Mouse (Mus musculus) small intestine, adult 2 months (tissue): ENCODE results near the gene Slc5a2. TPM values are rescaled to one million over a fixed set of nuclear protein-coding genes. Genes with fewer than 3 reads are reported as not detected.

ENCODE experiments used
- H3K27ac ChIP-seq: fragments of 200-500 bp; 2 replicates; pipeline ENCODE4 v1.5.1; 2012; ENCODE audit warnings: low read depth, low read length, control low read depth, inconsistent platforms; ENCODE audit not compliant: insufficient read depth
- H3K27me3 ChIP-seq: fragments of 200-500 bp; 2 replicates; pipeline ENCODE4 v1.6.1; 2012; ENCODE audit warnings: mild to moderate bottlenecking, moderate library complexity, low read length, inconsistent platforms; ENCODE audit not compliant: control insufficient read depth, insufficient read depth
- H3K36me3 ChIP-seq: fragments of 200-500 bp; 2 replicates; pipeline ENCODE4 v1.6.1; 2012; ENCODE audit warnings: mild to moderate bottlenecking, low read length, control low read depth, inconsistent platforms; ENCODE audit not compliant: control insufficient read depth, insufficient read depth
- H3K4me1 ChIP-seq: fragments of 200-500 bp; 2 replicates; pipeline ENCODE4 v1.6.1; 2012; ENCODE audit warnings: low read length, inconsistent platforms, mixed read lengths; ENCODE audit not compliant: control insufficient read depth, insufficient read depth, insufficient read length
- H3K4me3 ChIP-seq: fragments of 200-500 bp; 2 replicates; pipeline ENCODE4 v1.5.1; 2012; ENCODE audit warnings: low read depth, mild to moderate bottlenecking, control low read depth, inconsistent platforms, low read length, moderate library complexity
- CTCF ChIP-seq: fragments of 200-500 bp; IDR thresholded peaks from 2 replicates; pipeline ENCODE4 v1.5.1; 2012; ENCODE audit warnings: low read depth, mild to moderate bottlenecking, control low read depth, inconsistent platforms, low read length, moderate library complexity, mixed read lengths; ENCODE audit not compliant: insufficient replicate concordance, insufficient read length; ENCODE audit errors: extremely low read depth
- POLR2A ChIP-seq: fragments of 200-500 bp; IDR thresholded peaks from 2 replicates; pipeline ENCODE4 v1.6.1; 2012; ENCODE audit warnings: low read depth, mild to moderate bottlenecking, control low read depth, inconsistent platforms, low read length, moderate library complexity
- WGBS: fragments of 180-500 bp; shearing (Covaris S2); methylation state at CpG from one replicate; pipeline ENCODE4 v1.1.7; 2018; 5-methylcytosine and 5-hydroxymethylcytosine counted together
- polyA plus RNA-seq: library from polyadenylated mRNA; depleted of rRNA; stranded (reverse); fragments of >200 nt; gene quantifications from 2 replicates; pipeline ENCODE4 v1.2.3, GENCODE M21; 2012

The Slc5a2 gene
- polyA plus RNA-seq, 1 experiment = not detected

GRCm38 (mm10) chr7:128284047-128284446 is 18.6 kb downstream of the Slc5a2 start:
- no peak overlapping the region for H3K4me3 ChIP-seq
- H3K27me3 ChIP-seq = no peaks in the 10 kb centered on the region
- H3K4me1 ChIP-seq = peaks cover 12% of the 10 kb centered on the region; the same call in 1 of the 2 replicates
- 63% methylated on average over 5 of the region's 5 CpGs for WGBS
- no peak for TF ChIP-seq CTCF
- no peak for TF ChIP-seq POLR2A
- peaks cover 22% of the 10 kb centered on the region for H3K36me3 ChIP-seq
- no peak overlapping the region for H3K27ac ChIP-seq

GRCm38 (mm10) chr7:128285060-128285459 is 19.6 kb downstream of the Slc5a2 start:
- H3K36me3 ChIP-seq = peaks cover 20% of the 10 kb centered on the region
- TF ChIP-seq CTCF (no peak), POLR2A (no peak)
- no peak overlapping the region for H3K4me3 ChIP-seq
- WGBS = 92% methylated on average over 8 of the region's 8 CpGs
- peaks cover 12% of the 10 kb centered on the region; the same call in 1 of the 2 replicates for H3K4me1 ChIP-seq
- no peak overlapping the region for H3K27ac ChIP-seq
- H3K27me3 ChIP-seq = no peaks in the 10 kb centered on the region

DNA sequence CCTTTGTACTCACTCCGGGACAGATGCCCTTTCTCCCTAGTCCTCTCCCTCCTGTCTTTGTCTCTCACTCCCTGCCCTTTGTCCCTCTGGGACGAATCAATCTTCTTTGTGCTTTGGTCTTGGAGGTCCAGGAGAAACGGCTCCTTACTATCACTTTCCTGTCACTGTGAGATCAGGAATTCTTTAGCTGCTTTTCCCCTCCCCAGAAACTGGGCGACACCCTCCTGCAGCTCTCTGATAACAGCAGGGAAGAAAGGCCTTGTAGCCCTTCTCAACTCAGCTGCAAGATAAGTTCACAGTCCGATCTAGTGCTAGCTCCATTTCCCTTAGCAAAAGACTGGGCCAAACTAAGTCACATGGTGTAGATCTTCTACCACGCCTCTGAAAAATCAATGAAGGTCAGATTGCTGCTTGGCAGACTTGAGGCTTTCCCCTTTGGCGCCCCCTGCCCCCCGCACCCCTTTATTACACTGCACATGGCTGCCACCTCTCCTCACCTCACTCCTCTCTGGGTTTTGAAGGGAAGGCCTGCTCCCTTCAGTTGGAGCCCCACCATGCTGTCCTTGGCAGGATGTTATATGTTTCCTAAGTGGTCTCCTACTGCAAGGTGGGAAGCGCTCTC is 23.6 kb downstream of the Slc5a2 start:
- peaks cover 12% of the 10 kb centered on the region; the same call in 1 of the 2 replicates for H3K4me1 ChIP-seq
- no peak overlapping the region for H3K4me3 ChIP-seq
- H3K27ac ChIP-seq = peak overlapping the region; percentile 74
- no peaks in the 10 kb centered on the region for H3K27me3 ChIP-seq
- H3K36me3 ChIP-seq = peaks cover 22% of the 10 kb centered on the region
- TF ChIP-seq POLR2A (no peak), CTCF (peak; percentile 57; the same call in 1 of the 2 replicates)
- 23% methylated on average over 9 of the region's 9 CpGs for WGBS

- no peak overlapping the region for H3K4me3 ChIP-seq
- H3K4me1 ChIP-seq = no peaks in the 10 kb centered on the region; the same call in 1 of the 2 replicates
- WGBS = 82% methylated on average over 10 of the region's 10 CpGs
- no peak overlapping the region for H3K27ac ChIP-seq
- H3K36me3 ChIP-seq = peaks cover 15% of the 10 kb centered on the region
- TF ChIP-seq POLR2A (no peak), CTCF (no peak)
- no peaks in the 10 kb centered on the region for H3K27me3 ChIP-seq
These were observed 29.3 kb downstream of the Slc5a2 start for GRCm38 (mm10) chr7:128294785-128295184.

DNA sequence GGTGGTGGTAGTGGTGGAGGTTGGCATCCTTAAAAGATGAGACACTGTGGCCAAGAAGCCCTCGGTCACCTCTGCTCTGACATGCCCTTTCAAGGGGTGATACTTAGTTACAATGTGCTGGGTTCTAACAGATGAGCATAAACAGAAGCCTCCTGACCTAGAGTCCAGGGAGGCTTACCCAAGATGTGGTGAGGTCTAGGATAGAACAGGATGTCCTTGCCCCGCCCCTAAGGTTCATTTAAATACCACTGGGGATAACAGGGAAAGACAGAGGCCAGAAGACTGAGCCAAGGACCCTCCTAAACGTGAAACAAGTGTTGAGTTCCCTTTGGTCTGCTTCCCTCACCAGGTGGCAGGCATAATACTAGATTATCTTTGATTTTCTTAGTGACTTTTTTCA is 31.1 kb downstream of the Slc5a2 start:
- no peak for TF ChIP-seq POLR2A
- no peak for TF ChIP-seq CTCF
- no peak overlapping the region for H3K4me3 ChIP-seq

DNA sequence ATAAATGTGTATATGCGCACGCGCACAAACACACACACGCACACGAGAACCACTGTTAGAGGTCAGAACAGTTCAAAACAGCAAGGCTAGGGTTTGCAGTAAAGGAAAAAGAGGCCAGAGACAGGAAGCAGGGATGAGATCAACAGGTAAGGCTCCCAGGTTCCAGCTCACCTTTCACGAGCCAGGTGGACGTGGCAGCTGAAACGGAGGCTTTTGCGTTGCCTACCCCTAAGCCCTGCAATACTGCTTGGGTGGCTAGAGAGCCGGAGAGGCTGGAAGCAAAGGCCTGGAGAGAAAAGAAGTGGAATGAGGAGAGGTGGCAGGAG is 31.8 kb downstream of the Slc5a2 start:
- H3K4me3 ChIP-seq = peak overlapping the region; percentile 88
- whole genome bisulfite sequencing = 9% methylated on average over 10 of the region's 10 CpGs
- H3K27me3 ChIP-seq = no peaks in the 10 kb centered on the region
- H3K4me1 ChIP-seq = no peaks in the 10 kb centered on the region; the same call in 1 of the 2 replicates
- 0 out of 2 replicates have a peak, but pooled peaks cover 3% of the 10 kb centered on the region for H3K36me3 ChIP-seq
- peak overlapping the region; percentile 36 for H3K27ac ChIP-seq
- TF ChIP-seq CTCF (no peak), POLR2A (no peak)

More for the DNA sequence above, 31.1 kb downstream of the Slc5a2 start:
- Histone ChIP-seq H3K36me3 (peaks cover 6% of the 10 kb centered on the region; the same call in 1 of the 2 replicates), H3K27ac (no peak overlapping the region), H3K4me1 (no peaks in the 10 kb centered on the region; the same call in 1 of the 2 replicates), H3K27me3 (no peaks in the 10 kb centered on the region)
- 57% methylated on average over 3 of the region's 3 CpGs for WGBS

DNA sequence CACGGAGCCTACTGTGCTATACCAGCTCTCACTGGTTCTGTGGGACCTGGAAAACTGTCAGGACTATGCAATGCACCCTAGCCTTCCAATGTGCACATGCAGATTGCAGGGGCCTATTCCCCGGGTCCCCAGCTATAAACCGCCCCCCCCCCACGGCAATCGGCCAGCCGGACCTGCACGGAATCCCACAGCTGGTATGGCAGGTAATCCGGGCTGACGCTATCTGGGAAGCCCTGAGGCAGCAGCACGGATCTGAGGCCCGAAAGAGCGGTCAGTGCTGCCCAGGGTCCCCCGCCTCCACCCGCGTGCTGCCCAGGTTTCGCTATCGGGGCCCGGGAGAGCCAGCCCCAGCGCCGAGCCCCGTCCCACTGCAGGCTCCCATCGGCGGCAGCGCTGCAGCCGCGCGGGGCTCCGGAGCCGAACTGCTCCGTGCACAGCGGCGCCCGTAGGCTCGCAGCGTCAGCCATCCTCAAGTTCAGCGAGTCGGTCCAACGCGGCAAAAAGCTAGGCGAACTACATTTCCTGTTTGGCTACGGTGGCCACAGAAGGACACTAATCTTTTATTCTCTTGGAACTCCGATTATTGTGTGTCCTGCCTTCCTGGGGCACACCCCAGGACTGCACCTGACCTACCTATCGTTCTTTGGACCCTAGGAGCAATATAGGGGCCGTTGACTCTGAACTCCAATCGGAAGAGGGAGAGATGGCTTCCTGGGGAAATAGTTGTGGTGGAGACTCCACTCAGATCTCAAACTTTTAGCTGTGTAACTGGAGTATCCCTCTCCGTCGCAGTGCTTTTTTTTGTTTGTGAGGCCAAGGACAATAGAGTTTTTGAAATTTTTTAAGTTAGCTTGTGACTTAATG is 32.4 kb downstream of the Slc5a2 start, which contains the start of gene BC017158:
Gene BC017158, minus strand, starts transcription at position 554 of the 864 bp plus-strand sequence.
- H3K36me3 ChIP-seq = 0 out of 2 replicates have a peak, but pooled peaks cover 3% of the 10 kb centered on the region
- H3K27me3 ChIP-seq = no peaks in the 10 kb centered on the region
- peak; percentile 32; the same call in 1 of the 2 replicates for TF ChIP-seq POLR2A
- TF ChIP-seq CTCF = no peak
- H3K27ac ChIP-seq = peak within 1 kb of the TSS; percentile 36
- no peaks in the 10 kb centered on the region; the same call in 1 of the 2 replicates for H3K4me1 ChIP-seq
- peak within 1 kb of the TSS; percentile 88 for H3K4me3 ChIP-seq
- WGBS = under 1% methylated on average over 47 of the region's 47 CpGs
